Mouse (Mus musculus): ENCODE measurements around the gene Hist2h2be.

Gene Hist2h2be

DNA sequence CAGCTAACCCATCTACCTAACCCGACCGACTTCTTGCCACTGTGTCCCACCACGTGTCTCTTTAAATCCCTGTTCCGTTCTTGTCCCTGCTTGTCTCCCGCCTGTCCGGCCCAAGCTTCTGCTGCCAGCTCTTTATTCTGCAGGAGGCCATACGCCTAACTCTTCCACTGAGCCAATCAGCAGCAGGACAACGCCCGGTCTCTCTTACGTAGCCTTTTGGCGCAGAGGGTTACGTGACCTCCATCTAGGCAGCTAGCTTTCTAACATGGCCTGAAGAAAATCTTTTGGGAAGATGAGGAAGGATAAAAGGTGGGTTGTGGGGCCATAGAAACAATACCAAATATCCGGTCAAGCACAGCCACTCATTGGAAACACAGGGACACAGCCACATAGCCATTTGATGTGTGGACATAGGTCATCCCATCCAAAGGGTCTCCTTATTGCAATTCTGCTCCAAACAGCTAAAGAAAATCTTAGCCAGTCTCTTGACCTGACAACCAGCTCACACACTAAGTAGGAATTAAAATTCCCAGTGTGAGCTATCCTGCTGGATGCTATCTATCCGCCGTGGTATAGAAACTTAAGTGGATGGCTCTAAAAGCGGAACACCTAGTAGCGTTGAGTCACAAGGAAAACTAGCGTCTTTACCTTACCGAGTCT is 41.4 kb downstream of the Hist2h2be start:
- peak; percentile 83 for DNase-seq (ENCODE audit: low read depth, low spot score)

DNA sequence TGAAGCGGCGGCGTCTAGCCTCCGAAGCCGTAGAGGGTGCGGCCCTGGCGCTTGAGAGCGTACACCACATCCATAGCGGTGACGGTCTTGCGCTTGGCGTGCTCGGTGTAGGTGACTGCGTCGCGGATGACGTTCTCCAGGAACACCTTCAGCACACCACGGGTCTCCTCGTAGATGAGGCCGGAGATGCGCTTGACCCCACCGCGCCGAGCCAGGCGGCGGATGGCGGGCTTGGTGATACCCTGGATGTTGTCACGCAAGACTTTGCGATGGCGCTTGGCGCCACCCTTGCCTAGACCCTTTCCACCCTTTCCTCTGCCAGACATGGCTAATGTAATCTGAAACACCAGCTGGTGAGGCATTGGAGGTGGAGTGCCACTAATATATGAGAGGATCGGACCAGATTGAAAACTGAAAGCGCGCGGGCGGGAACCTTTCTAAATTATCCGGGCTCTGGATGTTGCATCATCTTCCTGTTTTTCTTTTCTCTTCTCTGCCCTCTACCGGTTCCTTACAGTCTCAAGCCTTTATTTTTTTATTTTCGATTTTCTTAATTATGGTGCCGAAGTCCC is 42.1 kb downstream of the Hist2h2be start, which contains the start of gene Hist2h4:
Gene Hist2h4, minus strand, starts transcription at position 333 of the 572 bp plus-strand sequence.
- DNase-seq (ENCODE audit: low read depth, low spot score) = peak; percentile 93

DNA sequence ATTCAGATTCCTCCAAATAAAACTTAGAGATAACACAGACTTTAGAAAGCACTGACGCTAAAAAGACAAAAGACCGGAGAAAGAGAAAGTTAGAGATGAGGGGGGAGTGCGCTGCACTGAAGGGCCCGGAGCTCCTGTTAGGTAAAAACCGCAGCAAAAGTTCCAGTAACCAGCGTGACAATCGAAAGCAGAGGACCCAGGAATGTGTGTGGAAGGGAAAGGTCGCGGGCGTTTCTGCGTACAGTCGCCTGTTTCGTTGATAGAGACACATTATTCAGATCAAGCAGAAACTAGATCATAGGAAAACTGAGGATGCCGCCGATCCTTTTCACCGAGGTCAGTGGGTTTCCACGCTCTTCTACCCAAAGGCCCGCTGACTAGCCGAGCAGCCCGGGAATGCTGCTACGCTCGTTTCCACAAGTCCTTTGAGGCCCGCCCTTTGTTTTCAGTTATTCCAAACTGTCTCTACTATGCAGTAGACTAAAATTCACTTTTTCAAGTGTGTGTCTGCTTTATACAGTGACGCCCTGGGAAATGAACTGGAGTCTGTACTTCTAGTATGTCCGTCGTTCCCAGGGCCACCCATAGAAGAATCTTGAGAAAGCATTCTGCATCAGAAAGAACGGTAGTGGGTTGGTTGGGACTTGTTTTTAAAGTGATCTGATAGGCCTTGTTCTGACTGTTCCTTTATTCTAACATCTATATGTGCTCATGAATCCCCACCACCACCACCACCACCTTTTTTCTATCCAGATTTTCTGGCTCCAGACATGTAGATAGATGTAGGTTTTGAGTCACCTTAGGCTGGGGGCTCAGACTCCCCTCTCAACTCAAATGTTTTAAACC is 42.9 kb downstream of the Hist2h2be start:
- DNase-seq (ENCODE audit: low read depth, low spot score) = peak; percentile 47

DNA sequence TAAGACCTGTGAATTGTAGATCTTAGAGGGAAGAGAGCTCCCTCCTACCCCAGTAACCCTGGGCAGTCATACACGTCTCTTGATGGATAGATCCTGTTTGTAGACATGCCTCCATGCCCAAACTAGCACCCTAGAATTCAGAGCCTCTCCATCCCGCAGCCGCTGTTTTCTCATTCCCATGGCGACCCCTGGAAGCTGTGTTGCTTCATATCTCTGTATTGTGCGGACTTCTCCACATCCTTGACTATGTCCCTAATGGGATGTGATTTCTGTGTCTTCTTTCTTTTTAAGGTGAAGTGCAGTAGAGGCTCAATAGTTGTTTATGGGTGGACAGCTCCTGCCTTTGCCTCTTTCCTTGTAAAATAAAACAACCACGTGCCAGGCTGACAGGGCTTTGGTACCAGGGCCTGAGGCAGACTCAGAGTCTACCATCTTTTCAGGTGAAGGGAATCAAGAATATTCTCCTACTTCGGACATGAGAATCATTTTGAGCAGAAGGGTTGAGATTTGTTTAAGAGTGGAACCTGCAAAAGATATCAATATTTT is 43.6 kb downstream of the Hist2h2be start:
- DNase-seq (ENCODE audit: low read depth, low spot score) = no peak

DNA sequence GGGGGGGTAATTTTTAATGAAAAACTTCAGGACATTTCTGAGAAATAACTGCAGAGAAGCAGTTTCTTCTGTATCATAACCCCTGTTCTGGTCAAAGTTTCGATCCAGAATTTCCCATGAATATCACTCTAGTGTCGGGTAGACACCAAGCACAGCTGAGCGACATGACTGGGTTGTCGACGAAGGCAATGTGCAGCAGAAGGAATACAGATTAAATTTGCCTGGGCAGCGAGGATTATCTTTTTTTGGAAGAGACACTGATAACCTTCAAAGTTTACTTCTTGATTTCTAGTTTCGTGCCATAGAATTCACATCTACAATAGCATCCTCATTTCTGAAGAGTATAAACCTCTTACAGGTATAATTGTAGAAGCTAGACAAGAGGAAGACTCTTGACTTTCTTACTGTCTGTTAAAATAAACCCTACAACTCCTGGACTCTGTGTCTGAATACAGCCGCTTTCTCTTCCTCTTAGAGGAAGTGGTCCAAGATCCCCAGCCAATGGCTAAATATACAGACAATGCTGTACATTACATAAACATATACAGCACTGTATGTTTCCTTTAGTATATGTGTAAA is 45.3 kb downstream of the Hist2h2be start:
- DNase-seq (ENCODE audit: low read depth, low spot score) = no peak

GRCm38 (mm10) chr3:96267541-96267940 is 46.6 kb downstream of the Hist2h2be start:
- no peak for DNase-seq (ENCODE audit: low read depth, low spot score)

- DNase-seq (ENCODE audit: low read depth, low spot score) = peak; percentile 86
Measured at GRCm38 (mm10) chr3:96268051-96268775, 47.3 kb downstream of the Hist2h2be start, which contains the start of gene Hist2h3b. TSS of gene Hist2h3b (plus strand) at chr3:96268654.

DNA sequence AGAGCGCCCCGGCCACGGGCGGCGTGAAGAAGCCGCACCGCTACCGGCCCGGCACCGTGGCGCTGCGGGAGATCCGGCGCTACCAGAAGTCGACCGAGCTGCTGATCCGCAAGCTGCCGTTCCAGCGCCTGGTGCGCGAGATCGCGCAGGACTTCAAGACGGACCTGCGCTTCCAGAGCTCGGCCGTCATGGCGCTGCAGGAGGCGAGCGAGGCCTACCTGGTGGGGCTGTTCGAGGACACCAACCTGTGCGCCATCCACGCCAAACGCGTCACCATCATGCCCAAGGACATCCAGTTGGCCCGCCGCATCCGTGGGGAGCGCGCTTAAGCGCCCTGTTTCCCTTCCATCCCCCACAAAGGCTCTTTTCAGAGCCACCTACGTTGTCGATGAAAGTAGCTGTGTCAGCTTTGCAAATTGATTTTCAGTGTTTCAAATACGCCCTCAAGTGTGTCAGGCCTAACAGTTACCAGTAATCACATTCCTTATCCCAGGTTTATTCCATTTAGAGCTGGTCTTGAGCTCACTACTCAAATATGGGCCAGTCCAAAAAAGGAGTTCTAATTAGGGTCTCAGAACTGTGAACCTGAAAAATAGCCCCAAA is 48.0 kb downstream of the Hist2h2be start:
- DNase-seq (ENCODE audit: low read depth, low spot score) = peak; percentile 47

GRCm38 (mm10) chr3:96269511-96270474 is 48.9 kb downstream of the Hist2h2be start, which contains the start of gene Hist2h2bb:
TSS of gene Hist2h2bb (plus strand) at chr3:96269752.
- peak; percentile 97 for DNase-seq (ENCODE audit: low read depth, low spot score)
